Mouse (Mus musculus) neural tube, embryonic 11.5 days (tissue): ENCODE measurements around the gene Trhde. TPM values are rescaled to one million over a fixed set of nuclear protein-coding genes. Genes with fewer than 3 reads are reported as not detected.

Source experiments
- ATAC-seq: fragments of 200-750 bp; cut with Nextera tagmentation; 2 replicates; pipeline ENCODE4 v1.8.0; 2017; ENCODE audit warnings: moderate number of reproducible peaks, mild to moderate bottlenecking, moderate TSS enrichment, moderate library complexity; ENCODE audit not compliant: insufficient read depth, low FRiP score, low TSS enrichment
- DNase-seq: peaks from one replicate; pipeline ENCODE4 v3.0.0-alpha.2; 2015; ENCODE audit warnings: low spot score
- H3K27ac ChIP-seq: fragments of 300-500 bp; sonication (generic); 2 replicates; pipeline ENCODE4 v1.5.1; 2014; ENCODE audit warnings: low read depth, mild to moderate bottlenecking, low read length
- H3K27me3 ChIP-seq: fragments of 300-500 bp; sonication (generic); 2 replicates; pipeline ENCODE4 v1.6.1; 2014; ENCODE audit warnings: mild to moderate bottlenecking, low read length, mixed read lengths; ENCODE audit not compliant: control insufficient read depth, insufficient read depth
- H3K36me3 ChIP-seq: fragments of 300-500 bp; sonication (generic); 2 replicates; pipeline ENCODE4 v1.6.1; 2014; ENCODE audit warnings: mild to moderate bottlenecking, low read length, moderate library complexity, mixed read lengths; ENCODE audit not compliant: control insufficient read depth, insufficient read depth
- H3K4me1 ChIP-seq: fragments of 300-500 bp; sonication (generic); 2 replicates; pipeline ENCODE4 v1.6.1; 2014; ENCODE audit warnings: low read length, mixed read lengths; ENCODE audit not compliant: control insufficient read depth, insufficient read depth
- H3K4me2 ChIP-seq: fragments of 300-500 bp; sonication (generic); 2 replicates; pipeline ENCODE4 v1.6.1; 2014; ENCODE audit warnings: low read depth, mild to moderate bottlenecking, moderate library complexity
- H3K4me3 ChIP-seq: fragments of 300-500 bp; sonication (generic); 2 replicates; pipeline ENCODE4 v1.5.1; 2014; ENCODE audit warnings: low read depth, low read length
- H3K9ac ChIP-seq: fragments of 300-500 bp; sonication (generic); 2 replicates; pipeline ENCODE4 v1.6.1; 2014; ENCODE audit warnings: mild to moderate bottlenecking, low read length
- H3K9me3 ChIP-seq: fragments of 300-500 bp; sonication (generic); 2 replicates; pipeline ENCODE4 v1.6.1; 2016; ENCODE audit warnings: low read length; ENCODE audit not compliant: control insufficient read depth
- WGBS: fragments of 180-500 bp; shearing (Covaris S2); extraction: QIAGEN DNeasy Blood & Tissue Kit; methylation state at CpG from one replicate; pipeline ENCODE4 v1.1.7; 2014; 5-methylcytosine and 5-hydroxymethylcytosine counted together
- polyA plus RNA-seq: library from polyadenylated mRNA; unstranded; fragments of >200 nt; fragmentation: Nextera tagmentation; extraction: Ambion mirVana; gene quantifications from 2 replicates; pipeline ENCODE4 v1.2.1, GENCODE M21; 2014

Gene Trhde
- polyA plus RNA-seq, 1 experiment from 2014 or later = 3.1 TPM

DNA sequence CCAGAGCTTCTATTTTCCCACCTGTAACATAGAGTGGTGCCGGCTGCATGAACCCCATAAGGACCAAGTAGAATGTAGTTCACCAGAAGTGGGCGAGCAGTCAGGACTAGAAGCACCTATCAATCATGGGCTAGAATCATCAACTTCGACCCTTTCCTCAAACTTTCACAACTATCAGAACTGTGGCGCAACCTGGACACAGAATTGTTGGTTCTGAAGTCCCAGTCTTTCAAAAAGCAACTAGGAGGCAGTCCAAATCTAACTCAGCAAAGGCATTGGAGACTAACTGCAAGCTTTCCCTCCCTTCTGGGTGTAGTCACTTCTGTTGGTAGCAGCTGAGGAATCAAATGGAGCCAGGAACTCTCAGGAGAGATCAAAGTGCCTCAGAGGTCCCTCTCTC lies 2.6 kb downstream of the Trhde start:
- no peak overlapping the region for H3K4me2 ChIP-seq
- no peak overlapping the region for H3K9ac ChIP-seq
- no peak overlapping the region for H3K27ac ChIP-seq
- 81% methylated on average over 4 of the region's 4 CpGs for WGBS
- no peak for DNase-seq
- no peak overlapping the region for H3K4me3 ChIP-seq
- ATAC-seq = no peak
- peaks cover 29% of the 10 kb centered on the region for H3K27me3 ChIP-seq
- no peaks in the 10 kb centered on the region for H3K9me3 ChIP-seq
- H3K36me3 ChIP-seq = no peaks in the 10 kb centered on the region
- 0 out of 2 replicates have a peak, but pooled peaks cover 8% of the 10 kb centered on the region for H3K4me1 ChIP-seq

GRCm38 (mm10) chr10:114798788-114799187 lies 3.3 kb downstream of the Trhde start:
- no peak overlapping the region for H3K4me3 ChIP-seq
- H3K27me3 ChIP-seq = peaks cover 29% of the 10 kb centered on the region
- no peaks in the 10 kb centered on the region for H3K36me3 ChIP-seq
- H3K27ac ChIP-seq = no peak overlapping the region
- WGBS = 70% methylated on average over 1 of the region's 1 CpGs
- 0 out of 2 replicates have a peak, but pooled peaks cover 8% of the 10 kb centered on the region for H3K4me1 ChIP-seq
- no peak for DNase-seq
- no peaks in the 10 kb centered on the region for H3K9me3 ChIP-seq
- H3K4me2 ChIP-seq = no peak overlapping the region
- ATAC-seq = no peak
- no peak overlapping the region for H3K9ac ChIP-seq

DNA sequence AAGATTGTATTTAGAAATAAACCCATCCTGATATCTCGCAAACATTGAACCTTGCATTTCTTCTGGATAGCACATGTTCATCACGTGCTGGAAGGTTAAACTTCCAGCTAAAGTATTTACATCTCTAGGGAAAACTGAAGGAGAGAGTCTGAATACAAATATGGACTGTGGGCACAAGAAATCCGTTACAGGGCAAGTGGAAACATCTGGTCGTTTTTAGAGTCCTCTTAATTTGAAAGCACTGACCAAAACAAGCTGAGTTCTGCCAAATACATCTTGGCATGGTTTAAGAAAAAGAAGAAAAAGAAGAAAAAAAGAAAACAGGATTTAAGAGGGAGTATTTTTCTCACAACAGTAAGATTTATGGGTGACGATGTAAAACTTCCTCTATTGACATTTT lies 3.9 kb downstream of the Trhde start:
- ATAC-seq (no peak), DNase-seq (no peak)
- Histone ChIP-seq H3K9me3 (no peaks in the 10 kb centered on the region), H3K9ac (no peak overlapping the region), H3K36me3 (no peaks in the 10 kb centered on the region), H3K4me2 (no peak overlapping the region), H3K4me1 (0 out of 2 replicates have a peak, but pooled peaks cover 8% of the 10 kb centered on the region), H3K4me3 (no peak overlapping the region), H3K27me3 (peaks cover 26% of the 10 kb centered on the region), H3K27ac (no peak overlapping the region)
- 67% methylated on average over 5 of the region's 5 CpGs for WGBS

DNA sequence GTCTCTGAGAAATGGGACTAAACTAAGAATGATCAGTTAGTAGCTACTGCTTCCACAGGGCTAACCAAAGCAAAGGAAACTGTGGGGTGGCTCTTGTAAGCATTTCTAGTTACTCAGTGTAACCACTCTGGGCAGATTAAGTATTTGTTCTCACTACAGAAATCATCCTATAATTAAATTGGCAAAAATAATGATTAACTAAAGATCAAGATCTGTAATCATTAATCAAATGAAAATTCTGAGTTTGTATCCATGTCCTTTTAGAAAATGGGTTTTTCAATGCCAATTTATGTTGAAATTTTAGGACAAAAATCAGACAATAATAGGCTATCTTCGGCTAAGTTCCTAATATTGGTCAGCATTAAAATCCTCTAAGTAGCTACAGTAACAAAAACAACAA lies 4.4 kb downstream of the Trhde start:
- Histone ChIP-seq H3K27ac (no peak overlapping the region), H3K4me3 (no peak overlapping the region), H3K27me3 (peaks cover 23% of the 10 kb centered on the region), H3K4me2 (no peak overlapping the region), H3K4me1 (0 out of 2 replicates have a peak, but pooled peaks cover 8% of the 10 kb centered on the region), H3K9me3 (no peaks in the 10 kb centered on the region), H3K9ac (no peak overlapping the region), H3K36me3 (no peaks in the 10 kb centered on the region)
- ATAC-seq (no peak), DNase-seq (no peak)
- WGBS = 87% methylated on average over 1 of the region's 1 CpGs

GRCm38 (mm10) chr10:114796872-114797271 lies 5.2 kb downstream of the Trhde start:
- Histone ChIP-seq H3K4me2 (no peak overlapping the region), H3K27ac (no peak overlapping the region), H3K9ac (no peak overlapping the region), H3K27me3 (peaks cover 18% of the 10 kb centered on the region), H3K36me3 (no peaks in the 10 kb centered on the region), H3K4me3 (no peak overlapping the region), H3K9me3 (no peaks in the 10 kb centered on the region), H3K4me1 (0 out of 2 replicates have a peak, but pooled peaks cover 4% of the 10 kb centered on the region)
- ATAC-seq = no peak
- DNase-seq = no peak
- 83% methylated on average over 5 of the region's 5 CpGs for WGBS

- Histone ChIP-seq H3K27ac (no peak overlapping the region), H3K27me3 (no peaks in the 10 kb centered on the region; the same call in 1 of the 2 replicates), H3K4me1 (no peaks in the 10 kb centered on the region), H3K9me3 (no peaks in the 10 kb centered on the region), H3K4me2 (no peak overlapping the region), H3K9ac (no peak overlapping the region), H3K4me3 (no peak overlapping the region), H3K36me3 (no peaks in the 10 kb centered on the region)
- ATAC-seq (no peak), DNase-seq (no peak)
- WGBS = 41% methylated on average over 6 of the region's 6 CpGs
These were observed 7.9 kb downstream of the Trhde start for GRCm38 (mm10) chr10:114794214-114794613.

DNA sequence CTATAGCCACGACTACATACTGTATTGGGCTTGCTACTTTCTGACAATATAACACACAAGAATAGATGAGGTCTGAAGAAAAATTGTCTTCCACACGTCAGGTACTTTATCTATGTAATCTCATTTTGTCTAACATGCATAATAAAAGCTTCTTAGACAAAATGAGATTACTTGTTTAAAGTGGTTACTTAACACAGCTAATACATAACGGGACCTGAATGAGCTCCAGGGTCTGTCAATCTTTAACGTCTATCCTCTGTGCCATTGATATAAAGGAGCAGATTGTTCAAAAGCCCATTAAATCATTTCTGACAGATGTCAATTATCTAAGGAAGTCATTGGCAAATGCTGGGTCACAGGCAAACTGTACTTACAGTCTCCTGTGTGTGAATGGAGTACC lies 36.2 kb downstream of the Trhde start:
- H3K27ac ChIP-seq = no peak overlapping the region
- no peaks in the 10 kb centered on the region for H3K27me3 ChIP-seq
- 84% methylated on average over 4 of the region's 4 CpGs for WGBS
- H3K9me3 ChIP-seq = no peaks in the 10 kb centered on the region
- H3K4me3 ChIP-seq = no peak overlapping the region
- H3K36me3 ChIP-seq = no peaks in the 10 kb centered on the region
- no peak overlapping the region for H3K4me2 ChIP-seq
- ATAC-seq = no peak
- no peak for DNase-seq
- no peak overlapping the region for H3K9ac ChIP-seq
- H3K4me1 ChIP-seq = no peaks in the 10 kb centered on the region

DNA sequence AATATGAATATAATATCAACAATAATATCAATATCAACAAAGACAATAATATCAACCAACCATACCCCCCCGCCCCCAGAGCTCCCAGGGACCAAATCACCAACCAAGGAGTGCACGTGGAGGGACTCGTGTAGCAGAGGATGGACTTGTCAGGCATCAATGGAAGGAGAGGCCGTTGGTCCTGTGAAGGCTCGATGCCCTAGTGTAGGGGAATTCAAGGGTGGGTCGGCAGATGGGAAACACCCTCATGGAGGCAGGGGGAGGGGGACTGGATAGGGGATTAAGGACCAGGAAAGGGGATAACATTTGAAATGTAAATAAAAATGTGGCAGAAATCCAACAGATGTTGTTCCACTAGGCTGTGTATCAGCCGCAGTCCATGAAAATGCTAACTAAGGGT lies 40.0 kb downstream of the Trhde start:
- no peaks in the 10 kb centered on the region for H3K27me3 ChIP-seq
- no peak overlapping the region for H3K4me2 ChIP-seq
- H3K9ac ChIP-seq = no peak overlapping the region
- no peak overlapping the region for H3K4me3 ChIP-seq
- ATAC-seq = no peak
- H3K9me3 ChIP-seq = no peaks in the 10 kb centered on the region
- DNase-seq = no peak
- H3K4me1 ChIP-seq = no peaks in the 10 kb centered on the region
- no peak overlapping the region for H3K27ac ChIP-seq
- WGBS = 88% methylated on average over 7 of the region's 7 CpGs
- H3K36me3 ChIP-seq = no peaks in the 10 kb centered on the region

GRCm38 (mm10) chr10:114759240-114759639 lies 42.9 kb downstream of the Trhde start:
- no peaks in the 10 kb centered on the region for H3K4me1 ChIP-seq
- no peak for DNase-seq
- WGBS = 77% methylated on average over 3 of the region's 3 CpGs
- H3K9ac ChIP-seq = no peak overlapping the region
- no peak overlapping the region for H3K4me2 ChIP-seq
- H3K27ac ChIP-seq = no peak overlapping the region
- no peaks in the 10 kb centered on the region for H3K36me3 ChIP-seq
- no peaks in the 10 kb centered on the region for H3K9me3 ChIP-seq
- no peaks in the 10 kb centered on the region for H3K27me3 ChIP-seq
- no peak for ATAC-seq
- no peak overlapping the region for H3K4me3 ChIP-seq
